Mouse (Mus musculus): ENCODE measurements around the gene Hhip.

- TF ChIP-seq CTCF (IDR thresholded peaks at IDR 0.05 in 2 of 3, conservative IDR thresholded peaks at IDR 0.05 in 1 of 3; ENCODE audit: control insufficient read depth in 1 of 3, insufficient read depth in 1 of 3, low read depth in 2 of 3, low read length in 3 of 3, poor library complexity in 1 of 3, severe bottlenecking in 1 of 3) (no peak), RCOR1 (IDR thresholded peaks at IDR 0.05; ENCODE audit: low read depth, low read length) (no peak)
These were observed 26.2 kb downstream of the Hhip start for GRCm38 (mm10) chr8:80031330-80032293.

Measured in MEL (cell line).